Mouse (Mus musculus) MEL (cell line): ENCODE measurements at regions not wholly inside any gene's neighbourhood (a gene's known extent, or its start where the extent isn't known, plus 50 kb on each side); places are given as distances from the start of the nearest gene placed in this dataset.

Experiments used
- DNase-seq: peaks from one replicate; pipeline ENCODE4 v3.0.0; 2011; ENCODE audit warnings: low read depth, low spot score
- H3K27ac ChIP-seq: 2 replicates; pipeline ENCODE4 v1.5.1; 2012; ENCODE audit warnings: low read depth, mild to moderate bottlenecking, control low read depth, low read length, moderate library complexity; ENCODE audit not compliant: control insufficient read depth
- H3K27me3 ChIP-seq, 2 experiments: fragments of 150-350 bp in 1 of 2; sonication (generic) in 1 of 2; 2 replicates each; pipeline ENCODE4 v1.6.1; 2012; ENCODE audit warnings: low read length in 2 of 2, mild to moderate bottlenecking in 2 of 2, improper control_type of control experiment in 1 of 2, moderate library complexity in 1 of 2; ENCODE audit not compliant: insufficient read depth in 2 of 2, control insufficient read depth in 1 of 2
- H3K36me3 ChIP-seq, 2 experiments: 2 replicates each; pipeline ENCODE4 v1.6.1; 2012 to 2014; ENCODE audit warnings: low read length in 2 of 2, improper control_type of control experiment in 1 of 2, inconsistent platforms in 1 of 2, mild to moderate bottlenecking in 1 of 2; ENCODE audit not compliant: insufficient read depth in 2 of 2, control insufficient read depth in 1 of 2
- H3K4me1 ChIP-seq, 2 experiments: fragments of 150-350 bp in 1 of 2; sonication (generic) in 1 of 2; 2 replicates each; pipeline ENCODE4 v1.6.1; 2012; ENCODE audit warnings: low read length in 2 of 2, improper control_type of control experiment in 1 of 2, mild to moderate bottlenecking in 1 of 2; ENCODE audit not compliant: insufficient read depth in 2 of 2, control insufficient read depth in 1 of 2
- H3K4me3 ChIP-seq, 2 experiments: fragments of 150-350 bp in 1 of 2; sonication (generic) in 1 of 2; 2 replicates each; pipeline ENCODE4 v1.5.1; 2012; ENCODE audit warnings: low read depth in 2 of 2, low read length in 2 of 2, mild to moderate bottlenecking in 2 of 2, moderate library complexity in 2 of 2, control low read depth in 1 of 2, improper control_type of control experiment in 1 of 2; ENCODE audit not compliant: control insufficient read depth in 1 of 2, insufficient read depth in 1 of 2
- H3K79me2 ChIP-seq: 2 replicates; pipeline ENCODE4 v1.6.1; 2012; ENCODE audit warnings: mild to moderate bottlenecking, low read length, moderate library complexity; ENCODE audit not compliant: control insufficient read depth, poor library complexity, insufficient read depth
- H3K9ac ChIP-seq: 2 replicates; pipeline ENCODE4 v1.6.1; 2012; ENCODE audit warnings: low read depth, mild to moderate bottlenecking, control low read depth, low read length, moderate library complexity; ENCODE audit not compliant: control insufficient read depth, poor library complexity, severe bottlenecking
- H3K9me3 ChIP-seq: fragments of 150-350 bp; sonication (generic); replicated peaks from 2 replicates; pipeline ENCODE4 v1.6.1; 2012; ENCODE audit warnings: mild to moderate bottlenecking, low read length, improper control_type of control experiment, moderate library complexity; ENCODE audit not compliant: insufficient read depth
- CTCF ChIP-seq, 3 experiments: IDR thresholded peaks in 2 of 3; conservative IDR thresholded peaks in 1 of 3; 2 replicates each; pipeline ENCODE4 v1.5.1; 2011 to 2012; ENCODE audit warnings: low read length in 3 of 3, low read depth in 2 of 3, mild to moderate bottlenecking in 2 of 3, improper control_type of control experiment in 1 of 3, inconsistent platforms in 1 of 3, mixed read lengths in 1 of 3, moderate library complexity in 1 of 3; ENCODE audit not compliant: control insufficient read depth in 1 of 3, insufficient read depth in 1 of 3, poor library complexity in 1 of 3, severe bottlenecking in 1 of 3
- EP300 ChIP-seq, 2 experiments: IDR thresholded peaks; 2 replicates each; pipeline ENCODE4 v1.6.1; 2011; ENCODE audit warnings: improper control_type of control experiment in 2 of 2, low read length in 2 of 2, low read depth in 1 of 2, mild to moderate bottlenecking in 1 of 2
- JUND ChIP-seq: IDR thresholded peaks from 2 replicates; pipeline ENCODE4 v1.6.1; 2011; ENCODE audit warnings: low read depth, mild to moderate bottlenecking, improper control_type of control experiment, low read length
- KAT2A ChIP-seq: conservative IDR thresholded peaks from 2 replicates; pipeline ENCODE4 v1.6.1; 2012; ENCODE audit warnings: low read depth, low read length, improper control_type of control experiment, inconsistent platforms
- MAFK ChIP-seq: IDR thresholded peaks from 2 replicates; pipeline ENCODE4 v1.6.1; 2011; ENCODE audit warnings: low read depth, mild to moderate bottlenecking, low read length, improper control_type of control experiment, borderline replicate concordance
- MAX ChIP-seq: IDR thresholded peaks from 2 replicates; pipeline ENCODE4 v1.6.1; 2011; ENCODE audit warnings: low read length, improper control_type of control experiment
- MAZ ChIP-seq: IDR thresholded peaks from 2 replicates; pipeline ENCODE4 v1.6.1; 2012; ENCODE audit warnings: low read depth, mild to moderate bottlenecking, inconsistent platforms, low read length, improper control_type of control experiment
- MXI1 ChIP-seq: IDR thresholded peaks from 2 replicates; pipeline ENCODE4 v1.6.1; 2011; ENCODE audit warnings: mild to moderate bottlenecking, low read depth, low read length, improper control_type of control experiment
- MYB ChIP-seq: IDR thresholded peaks from 2 replicates; pipeline ENCODE4 v1.6.1; 2011; ENCODE audit warnings: mild to moderate bottlenecking, low read depth, low read length, improper control_type of control experiment
- MYC ChIP-seq: IDR thresholded peaks from 2 replicates; pipeline ENCODE4 v1.6.1; 2011; ENCODE audit warnings: low read depth, mild to moderate bottlenecking, low read length, improper control_type of control experiment, moderate library complexity
- POLR2AphosphoS2 ChIP-seq: IDR thresholded peaks from 2 replicates; pipeline ENCODE4 v1.6.1; 2011; ENCODE audit warnings: low read length, improper control_type of control experiment
- POLR2AphosphoS5 ChIP-seq: IDR thresholded peaks from 2 replicates; pipeline ENCODE4 v1.6.1; 2012; ENCODE audit warnings: low read depth, borderline replicate concordance, mild to moderate bottlenecking, inconsistent platforms, low read length, moderate library complexity, mixed read lengths
- RAD21 ChIP-seq: IDR thresholded peaks from 2 replicates; pipeline ENCODE4 v1.6.1; 2011; ENCODE audit warnings: mild to moderate bottlenecking, low read depth, low read length, improper control_type of control experiment
- RCOR1 ChIP-seq: IDR thresholded peaks from 2 replicates; pipeline ENCODE4 v1.6.1; 2012; ENCODE audit warnings: low read depth, mild to moderate bottlenecking, inconsistent platforms, low read length, improper control_type of control experiment
- SIN3A ChIP-seq: IDR thresholded peaks from 2 replicates; pipeline ENCODE4 v1.6.1; 2012; ENCODE audit warnings: low read length, improper control_type of control experiment, inconsistent platforms
- SMC3 ChIP-seq: IDR thresholded peaks from 2 replicates; pipeline ENCODE4 v1.6.1; 2011; ENCODE audit warnings: low read depth, low read length, improper control_type of control experiment
- TAL1 ChIP-seq: IDR thresholded peaks from 2 replicates; pipeline ENCODE4 v1.6.1; 2012; ENCODE audit warnings: mild to moderate bottlenecking, inconsistent platforms, low read length, moderate library complexity, mixed read lengths
- TBP ChIP-seq: IDR thresholded peaks from 2 replicates; pipeline ENCODE4 v1.8.0; 2011; ENCODE audit warnings: low read depth, low read length, improper control_type of control experiment
- UBTF ChIP-seq: IDR thresholded peaks from 2 replicates; pipeline ENCODE4 v1.6.1; 2012; ENCODE audit warnings: low read depth, mild to moderate bottlenecking, inconsistent platforms, low read length, improper control_type of control experiment, moderate library complexity, borderline replicate concordance; ENCODE audit not compliant: insufficient read depth
- USF2 ChIP-seq, 2 experiments: IDR thresholded peaks; 2 replicates each; pipeline ENCODE4 v1.6.1; 2011 to 2012; ENCODE audit warnings: improper control_type of control experiment in 2 of 2, low read length in 2 of 2, borderline replicate concordance in 1 of 2, inconsistent platforms in 1 of 2, low read depth in 1 of 2, mild to moderate bottlenecking in 1 of 2; ENCODE audit not compliant: insufficient read depth in 1 of 2
- ZNF384 ChIP-seq: IDR thresholded peaks from 2 replicates; pipeline ENCODE4 v1.6.1; 2012; ENCODE audit warnings: low read depth, mild to moderate bottlenecking, inconsistent platforms, low read length, improper control_type of control experiment

- H3K27me3 ChIP-seq = no peaks in the 10 kb centered on the region
- H3K36me3 ChIP-seq = peaks cover 0 to 1% of the 10 kb centered on the region in 2 experiments; a peak in 1 of 4 replicates
- H3K4me3 ChIP-seq = no peak overlapping the region
- no peaks in the 10 kb centered on the region for H3K9me3 ChIP-seq
- no peaks in the 10 kb centered on the region; the same call in 1 of the 2 replicates for H3K79me2 ChIP-seq
- H3K27ac ChIP-seq = no peak overlapping the region
- DNase-seq = no peak
- no peak for TF ChIP-seq TAL1
- TF ChIP-seq MAX = no peak
- no peak for TF ChIP-seq EP300 (IDR thresholded peaks at IDR 0.05; ENCODE audit: low read depth in 1 of 2, low read length in 2 of 2)
- no peak for TF ChIP-seq MYC
- TF ChIP-seq MAZ = no peak
- no peak for TF ChIP-seq ZNF384
- TF ChIP-seq UBTF = no peak
- no peak for TF ChIP-seq USF2 (IDR thresholded peaks at IDR 0.05; ENCODE audit: borderline replicate concordance in 1 of 2, insufficient read depth in 1 of 2, low read depth in 1 of 2, low read length in 2 of 2)
- no peak for TF ChIP-seq TBP
- TF ChIP-seq JUND = no peak
- TF ChIP-seq SMC3 = no peak
- TF ChIP-seq POLR2AphosphoS5 = no peak
- no peak for TF ChIP-seq MXI1
- no peak for TF ChIP-seq MAFK
- no peak for TF ChIP-seq SIN3A
- TF ChIP-seq KAT2A = no peak
- no peak for TF ChIP-seq POLR2AphosphoS2
- TF ChIP-seq, all 39 proteins: peak for 0
- no peak overlapping the region for H3K9ac ChIP-seq
- peaks cover 0 to under 1% of the 10 kb centered on the region in 2 experiments; a peak in 1 of 4 replicates for H3K4me1 ChIP-seq
Measured at GRCm38 (mm10) chr15:16629341-16630121, 99.0 kb upstream of the Cdh9 start.

- H3K9me3 ChIP-seq = no peaks in the 10 kb centered on the region
- no peak for DNase-seq
- H3K27me3 ChIP-seq = no peaks in the 10 kb centered on the region
- no peak for TF ChIP-seq MYB
- no peak for TF ChIP-seq RAD21
- TF ChIP-seq POLR2AphosphoS2 = no peak
- no peak for TF ChIP-seq RCOR1
- TF ChIP-seq CTCF (IDR thresholded peaks at IDR 0.05 in 2 of 3, conservative IDR thresholded peaks at IDR 0.05 in 1 of 3; ENCODE audit: control insufficient read depth in 1 of 3, insufficient read depth in 1 of 3, low read depth in 2 of 3, low read length in 3 of 3, poor library complexity in 1 of 3, severe bottlenecking in 1 of 3) = no peak
- TF ChIP-seq, all 39 proteins: peak for 0
- Histone ChIP-seq H3K79me2 (no peaks in the 10 kb centered on the region), H3K36me3 (no peaks in the 10 kb centered on the region), H3K9ac (no peak overlapping the region), H3K4me3 (no peak overlapping the region), H3K4me1 (no peaks in the 10 kb centered on the region), H3K27ac (no peak overlapping the region)
Measured at GRCm38 (mm10) chr15:16639631-16640030, 88.9 kb upstream of the Cdh9 start.
